Mouse (Mus musculus) myocyte (in vitro differentiated cells): ENCODE measurements around the gene Gm29427.

Experiments
- CEBPB ChIP-seq: IDR thresholded peaks from 2 replicates; pipeline ENCODE4 v1.6.1; 2011; ENCODE audit warnings: mild to moderate bottlenecking, moderate library complexity; ENCODE audit not compliant: poor library complexity, insufficient read depth, severe bottlenecking
- MAX ChIP-seq: IDR thresholded peaks from one replicate; pipeline ENCODE4 v1.6.1; 2011; ENCODE audit warnings: low read depth, mild to moderate bottlenecking, control low read depth
- MYOD1 ChIP-seq, 3 experiments: IDR thresholded peaks; one replicate each; pipeline ENCODE4 v1.6.1; 2011; ENCODE audit warnings: control low read depth in 2 of 3, low read depth in 2 of 3, mild to moderate bottlenecking in 2 of 3, moderate library complexity in 1 of 3; ENCODE audit not compliant: insufficient read length in 2 of 3, control insufficient read depth in 1 of 3
- POLR2A ChIP-seq: IDR thresholded peaks from one replicate; pipeline ENCODE4 v1.6.1; 2011; ENCODE audit warnings: low read depth, mild to moderate bottlenecking, control low read depth, moderate library complexity; ENCODE audit not compliant: insufficient read length
- POLR2AphosphoS2 ChIP-seq: IDR thresholded peaks from one replicate; pipeline ENCODE4 v1.6.1; 2011; ENCODE audit warnings: low read depth, control low read depth; ENCODE audit not compliant: insufficient read length
- TCF12 ChIP-seq: IDR thresholded peaks from one replicate; pipeline ENCODE4 v1.6.1; 2011; ENCODE audit warnings: mild to moderate bottlenecking, control low read depth; ENCODE audit not compliant: poor library complexity, insufficient read depth, severe bottlenecking
- TCF3 ChIP-seq: IDR thresholded peaks from one replicate; pipeline ENCODE4 v1.6.1; 2011; ENCODE audit warnings: low read depth, control low read depth; ENCODE audit not compliant: insufficient read length
- USF1 ChIP-seq: IDR thresholded peaks from one replicate; pipeline ENCODE4 v1.6.1; 2011; ENCODE audit warnings: low read depth, mild to moderate bottlenecking, control low read depth, moderate library complexity

- TF ChIP-seq MAX (no peak), POLR2A (no peak), MYOD1 (IDR thresholded peaks at IDR 0.05; ENCODE audit: control insufficient read depth in 1 of 3, insufficient read length in 2 of 3, low read depth in 2 of 3) (no peak), POLR2AphosphoS2 (no peak), CEBPB (no peak), USF1 (no peak), TCF12 (no peak), TCF3 (no peak)
These were observed 24.0 kb upstream of the Gm29427 start for GRCm38 (mm10) chr1:130739636-130740035.
